Mouse (Mus musculus) embryonic fibroblast, embryonic 13.5 days (primary cell): ENCODE measurements around the gene Sms.

Experiments used
- CTCF ChIP-seq: IDR thresholded peaks from 2 replicates; pipeline ENCODE4 v1.5.1; 2011; ENCODE audit warnings: mild to moderate bottlenecking, control low read depth, low read length, moderate library complexity, borderline replicate concordance; ENCODE audit not compliant: insufficient read depth
- POLR2A ChIP-seq: IDR thresholded peaks from 2 replicates; pipeline ENCODE4 v1.6.1; 2011; ENCODE audit warnings: low read depth, mild to moderate bottlenecking, control low read depth, low read length, moderate library complexity

- TF ChIP-seq CTCF: no peak
- TF ChIP-seq POLR2A: no peak
These were observed 26.1 kb downstream of the Sms start for GRCm38 (mm10) chrX:157465949-157466348.
